Mouse (Mus musculus): ENCODE results near the gene Phykpl.

Phykpl gene

DNA sequence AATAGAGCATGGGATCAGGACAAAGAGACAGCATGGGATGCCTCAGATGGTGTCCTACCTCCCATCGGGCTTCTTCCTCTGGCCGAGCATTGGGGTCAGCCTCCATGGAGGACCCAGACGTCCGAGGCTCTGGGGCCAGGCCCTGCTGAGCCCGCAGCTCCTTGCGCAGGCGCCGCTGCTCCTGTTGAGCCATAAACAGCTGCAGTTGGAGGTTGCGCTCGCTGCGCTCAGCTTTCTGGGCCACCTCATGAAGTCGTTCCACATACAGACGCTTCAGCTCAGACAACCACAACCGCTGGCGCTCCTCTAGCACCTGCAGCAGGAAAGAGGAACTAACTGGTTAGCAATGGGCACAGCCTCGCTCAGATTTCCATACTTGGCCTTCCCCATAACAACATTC lies 59.7 kb downstream of the Phykpl start:
- DNase-seq (ENCODE audit: low spot score in 2 of 2), result no peak

DNA sequence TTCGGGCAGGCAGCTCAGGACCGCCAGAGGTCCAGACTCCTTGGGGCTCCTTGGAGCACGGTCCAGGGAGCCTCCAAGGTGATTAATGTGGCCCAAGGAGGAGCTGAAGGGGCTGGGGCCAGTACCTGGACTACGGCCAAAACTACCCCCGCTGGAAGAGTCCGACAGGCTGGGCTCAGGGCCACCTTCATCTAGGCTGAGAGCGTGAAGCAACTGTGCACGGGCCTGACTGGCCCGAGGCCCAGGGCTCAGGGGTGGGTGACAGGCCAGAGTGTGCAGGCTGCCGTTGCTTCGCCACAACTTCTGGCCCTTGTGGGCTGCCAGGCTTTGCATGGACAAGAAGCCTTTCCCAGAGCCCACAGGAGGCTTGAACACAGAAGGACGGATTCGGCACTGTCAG lies 60.7 kb downstream of the Phykpl start:
- no peak for DNase-seq (ENCODE audit: low spot score in 2 of 2)

DNA sequence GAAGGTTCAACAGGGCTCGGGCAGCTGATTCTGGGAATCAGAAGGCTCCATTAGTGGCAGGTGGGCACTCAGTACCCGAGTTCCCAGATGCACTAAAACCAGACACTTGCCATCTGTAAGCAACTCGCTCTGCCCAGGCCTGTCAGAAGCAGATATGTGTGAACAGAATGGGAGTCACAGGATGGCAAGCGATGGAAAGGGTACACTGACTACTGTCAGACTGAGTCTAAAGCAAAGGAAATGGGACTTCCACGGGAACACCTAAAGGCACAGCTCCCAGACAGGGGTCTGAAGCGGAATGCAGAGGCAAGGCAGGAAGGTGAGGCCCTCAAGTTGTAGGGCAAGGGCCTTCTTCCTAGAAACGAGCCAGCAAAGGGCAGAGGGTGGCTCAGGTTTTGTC lies 61.7 kb downstream of the Phykpl start:
- no peak for DNase-seq (ENCODE audit: low spot score in 2 of 2)

DNA sequence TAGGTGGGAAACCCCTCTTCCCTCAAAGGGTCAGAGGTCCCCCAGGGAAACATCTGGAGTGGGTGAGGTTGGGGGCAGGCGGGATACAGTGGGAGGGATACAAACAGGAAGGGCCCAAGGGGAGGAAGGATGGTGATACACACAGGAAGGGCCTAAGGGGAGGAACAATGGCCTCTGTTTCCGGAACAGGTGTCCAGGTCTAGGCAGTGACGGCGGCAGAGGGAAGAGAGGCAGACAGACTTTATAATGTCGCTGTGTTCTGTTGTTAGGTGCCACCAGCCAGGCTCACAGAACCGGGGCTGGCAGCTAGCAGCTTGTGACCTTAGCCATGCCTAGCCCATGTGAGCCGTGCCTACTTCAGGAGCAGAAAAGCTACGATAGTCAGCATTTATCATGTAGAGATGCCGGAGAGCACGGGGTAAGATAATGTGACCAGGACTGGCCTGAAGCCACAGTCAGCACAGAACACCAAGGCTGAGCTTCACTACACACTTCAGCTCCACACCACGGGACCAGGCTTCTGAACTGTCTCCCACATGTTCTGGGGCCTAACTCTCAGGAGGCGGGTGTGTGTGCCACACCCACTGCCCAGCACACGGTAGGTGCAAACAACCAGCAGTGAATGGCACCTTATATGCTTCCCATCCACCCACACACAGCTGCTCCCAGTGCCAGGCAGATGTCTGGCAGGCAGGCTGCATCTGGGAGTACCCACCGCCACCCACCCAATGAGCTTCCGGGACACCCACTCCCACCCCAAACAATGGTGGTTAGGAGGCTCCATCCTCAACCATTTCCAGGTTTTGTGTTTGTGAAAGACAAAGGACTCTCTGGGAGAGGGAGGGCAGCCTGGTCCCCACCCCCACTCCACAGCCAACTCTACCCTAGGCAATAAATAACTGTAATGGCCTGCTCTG lies 62.5 kb downstream of the Phykpl start:
- no peak for DNase-seq (ENCODE audit: low spot score in 2 of 2)

DNA sequence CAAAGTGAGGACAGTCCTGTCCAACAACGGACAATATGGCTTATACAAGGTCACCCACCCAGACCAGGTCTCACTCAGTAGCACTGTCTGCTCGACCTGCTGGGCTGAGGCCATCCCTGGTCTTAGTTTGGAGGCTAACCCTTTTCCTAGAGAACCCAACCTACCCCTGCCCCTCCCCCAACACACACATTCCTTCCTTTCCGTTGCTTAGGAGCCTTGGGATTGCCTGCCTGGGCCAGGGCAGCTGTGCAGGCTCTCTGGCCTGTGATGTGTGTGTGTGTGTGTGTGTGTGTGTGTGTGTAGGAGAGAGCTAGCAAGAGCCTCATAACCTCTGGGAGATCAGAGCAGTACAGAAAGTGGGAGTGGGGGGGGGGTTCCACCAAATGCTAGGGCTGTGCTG lies 64.0 kb downstream of the Phykpl start:
- no peak for DNase-seq (ENCODE audit: low spot score in 2 of 2)

DNA sequence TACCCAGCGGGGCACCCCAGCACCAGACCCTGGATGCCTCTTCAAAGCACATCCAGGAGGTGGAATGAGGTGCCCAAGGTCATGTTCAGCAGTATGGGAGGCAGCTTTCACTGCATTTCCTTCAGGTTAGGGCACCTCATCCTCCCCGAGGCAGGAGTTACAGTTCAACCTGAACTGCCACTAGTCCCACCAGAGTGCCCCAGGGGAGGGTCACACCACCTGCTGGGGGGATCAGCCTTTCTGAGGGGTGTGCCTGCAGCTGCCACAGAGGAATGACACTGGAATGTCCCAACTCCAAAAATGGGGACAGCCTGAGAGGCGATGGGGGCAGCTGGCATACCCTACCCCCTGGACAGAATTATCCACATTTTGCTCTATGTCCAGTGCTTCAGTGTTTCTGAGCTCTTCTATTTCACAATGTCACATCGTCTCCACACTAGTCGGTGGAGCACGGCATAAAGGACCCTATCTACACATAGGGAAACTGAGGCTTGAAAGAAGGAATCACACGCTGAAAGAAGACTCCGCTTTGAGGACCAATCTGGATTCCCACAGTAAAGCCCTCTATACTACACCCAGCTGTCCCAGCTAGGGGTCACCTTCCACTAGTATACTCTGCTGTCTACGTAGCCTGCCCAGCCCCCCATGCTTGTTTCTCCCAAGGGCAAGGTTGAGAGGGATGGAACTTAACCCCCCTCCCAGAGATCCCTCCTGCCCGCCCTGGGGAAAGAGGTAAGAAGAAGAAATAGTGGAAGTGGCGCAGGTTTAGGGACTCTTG lies 64.7 kb downstream of the Phykpl start:
- no peak for DNase-seq (ENCODE audit: low spot score in 2 of 2)

DNA sequence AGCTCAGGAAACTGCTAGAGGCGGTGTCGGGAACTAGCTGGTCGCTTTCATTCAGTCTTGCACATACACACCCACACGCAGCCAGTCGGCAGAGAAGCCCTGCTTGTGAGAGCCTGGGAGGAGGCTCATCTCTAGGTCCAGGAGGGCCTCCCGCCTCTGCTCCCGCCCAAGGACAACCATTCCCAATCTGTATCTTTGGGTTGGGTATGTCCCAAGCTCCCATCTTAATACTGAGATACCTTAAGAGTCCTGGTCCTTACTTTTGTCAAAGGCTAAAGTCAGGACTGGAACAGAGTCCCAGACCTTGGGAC lies 65.3 kb downstream of the Phykpl start:
- peak in 1 of 2 experiments; percentile 56 for DNase-seq (ENCODE audit: low spot score in 2 of 2)

DNA sequence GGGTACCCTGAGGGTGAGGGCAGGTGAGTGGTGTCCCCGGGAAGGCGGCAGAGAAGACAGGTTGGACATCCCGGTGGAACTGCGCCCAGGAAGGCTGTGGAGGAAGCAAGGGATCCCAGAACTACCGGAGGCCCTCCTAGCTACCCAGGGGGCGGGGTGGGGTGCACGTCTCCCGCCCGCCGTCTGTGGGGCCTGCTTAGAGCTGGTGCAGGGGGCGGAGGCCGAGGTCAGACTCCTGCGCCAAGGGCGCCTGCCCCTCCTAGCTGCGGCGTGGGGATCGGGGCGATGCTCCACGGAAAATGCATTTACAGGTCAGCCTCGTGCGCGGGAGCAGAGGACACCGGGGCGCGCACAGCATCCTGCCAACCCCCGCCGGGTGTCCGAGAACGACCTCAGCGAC lies 65.7 kb downstream of the Phykpl start:
- no peak for DNase-seq (ENCODE audit: low spot score in 2 of 2)

DNA sequence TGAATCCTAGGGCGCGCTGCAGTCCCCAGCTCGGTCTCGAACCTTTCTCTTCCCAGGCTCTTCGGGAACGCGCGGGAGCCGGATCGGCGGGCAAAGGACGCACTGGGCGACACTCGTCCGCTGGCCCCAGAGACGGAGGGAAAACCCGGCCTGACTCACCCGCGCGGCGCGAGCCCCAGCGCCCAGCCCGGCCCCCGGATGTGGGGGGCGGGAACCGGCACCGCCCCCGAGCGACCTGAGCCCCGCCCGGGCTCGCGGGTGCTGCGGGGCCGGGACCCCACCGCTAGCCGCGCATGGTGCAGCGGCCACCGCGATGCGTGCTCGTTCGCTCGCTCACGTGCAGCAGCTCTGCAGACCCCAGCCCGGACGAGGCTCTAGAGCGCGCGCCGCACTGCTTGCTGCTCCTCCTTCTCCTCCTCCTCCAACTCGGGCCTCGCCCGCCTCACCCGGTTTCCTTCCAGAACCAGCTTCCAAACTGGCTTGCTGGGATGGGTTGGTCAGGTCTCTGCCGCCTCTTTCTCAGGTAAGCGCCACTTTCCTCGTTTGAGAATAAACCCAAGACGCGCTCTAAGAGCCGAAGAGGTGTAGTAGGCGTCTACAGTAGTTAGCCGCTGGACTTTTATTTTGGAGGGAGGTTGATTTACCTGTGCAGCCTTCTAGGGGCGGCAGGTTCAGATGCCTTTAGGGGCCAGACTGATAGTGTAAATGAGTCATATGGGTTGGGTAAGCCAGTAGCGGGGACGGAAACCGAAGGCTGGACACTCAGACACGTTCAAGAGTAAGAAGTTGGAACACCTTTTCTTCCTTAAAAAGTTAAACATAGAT lies 66.3 kb downstream of the Phykpl start, which contains the start of the genes N4bp3 and D930048N14Rik:
N4bp3 (minus strand) TSS at position 152 of the 825 bp plus-strand sequence.
D930048N14Rik (plus strand) TSS at position 264 of the 825 bp plus-strand sequence.
- DNase-seq (ENCODE audit: low spot score in 2 of 2), result no peak

DNA sequence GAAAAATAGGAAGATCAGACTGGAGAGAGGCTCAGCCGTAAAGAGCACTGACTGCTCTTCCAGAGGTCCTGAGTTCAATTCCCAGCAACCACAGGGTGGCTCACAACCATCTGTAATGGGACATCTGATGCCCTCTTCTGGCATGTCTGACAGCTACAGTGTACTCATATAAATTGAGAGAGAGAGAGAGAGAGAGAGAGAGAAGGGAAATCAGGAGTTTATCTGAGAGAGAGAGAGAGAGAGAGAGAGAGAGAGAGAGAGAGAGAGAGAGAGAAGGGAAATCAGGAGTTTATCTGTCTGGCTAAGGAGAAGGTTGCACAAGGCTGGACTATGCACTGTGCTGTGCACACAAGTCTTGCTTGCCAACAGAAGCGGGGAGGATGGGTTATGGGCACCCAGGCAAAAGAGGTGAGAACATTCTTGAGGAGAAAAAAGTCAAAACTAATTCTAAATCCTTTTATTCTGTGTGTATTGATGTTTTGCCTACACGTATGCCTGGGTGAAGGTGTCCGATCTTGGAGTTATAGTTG lies 68.4 kb downstream of the Phykpl start:
- no peak for DNase-seq (ENCODE audit: low spot score in 2 of 2)

DNA sequence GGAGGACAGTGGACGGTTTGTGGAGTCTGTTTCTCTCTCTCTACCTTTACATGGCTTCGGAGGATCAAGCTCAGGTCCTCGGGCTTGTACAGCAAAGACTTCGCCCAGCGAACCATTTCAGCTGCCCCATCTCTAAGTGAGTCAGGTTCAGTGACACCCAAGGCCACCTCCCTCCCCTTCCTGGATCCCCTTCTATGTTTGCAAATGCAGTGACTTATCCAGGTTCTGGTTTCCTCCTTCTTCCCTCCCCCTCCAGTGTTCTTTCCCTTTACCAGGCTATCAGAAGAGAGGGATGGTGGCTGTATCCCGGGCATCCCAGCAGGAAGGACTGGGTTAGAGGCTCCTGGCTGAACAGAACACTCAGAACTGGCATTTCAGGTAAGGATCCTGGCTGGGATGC lies 69.2 kb downstream of the Phykpl start:
- DNase-seq (ENCODE audit: low spot score in 2 of 2), result no peak

All from left cerebral cortex, adult 9 months (tissue).